Mouse (Mus musculus): ENCODE measurements at regions not wholly inside any gene's neighbourhood (a gene's known extent, or its start where the extent isn't known, plus 50 kb on each side); places are given as distances from the start of the nearest gene placed in this dataset.
A peak's percentile ranks its signal among the peaks of the same experiment; 100 is the strongest.

DNA sequence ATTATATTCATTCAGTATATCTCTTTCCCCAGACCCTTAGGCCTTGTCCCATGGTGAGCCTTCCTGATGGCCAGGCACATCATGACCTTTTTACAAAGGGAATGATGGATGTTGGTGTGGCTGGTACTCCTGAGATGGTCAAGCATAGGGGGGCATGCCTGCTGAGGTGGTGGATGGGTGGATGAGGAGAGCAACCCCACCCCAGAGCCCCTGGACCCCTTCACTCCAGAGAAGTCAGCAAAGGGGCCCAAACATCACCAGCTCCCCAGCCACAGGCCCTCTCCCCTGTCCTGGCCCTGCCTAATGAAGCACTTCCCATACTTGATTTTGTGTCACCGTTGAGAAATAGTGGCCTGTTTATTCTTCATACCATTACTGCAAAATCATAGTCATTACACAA, 193.7 kb downstream of the Xxylt1 start:
- ATAC-seq: no peak
- Histone ChIP-seq H3K27me3 (replicated peaks; ENCODE audit: control insufficient read depth, insufficient read depth, low read length) (no peaks in the 10 kb centered on the region), H3K36me3 (ENCODE audit: control insufficient read depth, insufficient read depth) (no peaks in the 10 kb centered on the region), H3K4me2 (replicated peaks; ENCODE audit: low read depth) (no peak overlapping the region), H3K4me3 (ENCODE audit: low read depth, low read length) (no peak overlapping the region), H3K27ac (ENCODE audit: low read depth, low read length) (no peak overlapping the region), H3K9me3 (ENCODE audit: control insufficient read depth) (no peaks in the 10 kb centered on the region), H3K9ac (ENCODE audit: low read depth, low read length) (no peak overlapping the region), H3K4me1 (replicated peaks; ENCODE audit: control insufficient read depth, insufficient read depth, low read length) (peaks cover 3% of the 10 kb centered on the region)
- 93% methylated on average over 1 of the region's 1 CpGs for WGBS
- TF ChIP-seq CTCF (IDR thresholded peaks at IDR 0.05; ENCODE audit: low read depth): no peak

DNA sequence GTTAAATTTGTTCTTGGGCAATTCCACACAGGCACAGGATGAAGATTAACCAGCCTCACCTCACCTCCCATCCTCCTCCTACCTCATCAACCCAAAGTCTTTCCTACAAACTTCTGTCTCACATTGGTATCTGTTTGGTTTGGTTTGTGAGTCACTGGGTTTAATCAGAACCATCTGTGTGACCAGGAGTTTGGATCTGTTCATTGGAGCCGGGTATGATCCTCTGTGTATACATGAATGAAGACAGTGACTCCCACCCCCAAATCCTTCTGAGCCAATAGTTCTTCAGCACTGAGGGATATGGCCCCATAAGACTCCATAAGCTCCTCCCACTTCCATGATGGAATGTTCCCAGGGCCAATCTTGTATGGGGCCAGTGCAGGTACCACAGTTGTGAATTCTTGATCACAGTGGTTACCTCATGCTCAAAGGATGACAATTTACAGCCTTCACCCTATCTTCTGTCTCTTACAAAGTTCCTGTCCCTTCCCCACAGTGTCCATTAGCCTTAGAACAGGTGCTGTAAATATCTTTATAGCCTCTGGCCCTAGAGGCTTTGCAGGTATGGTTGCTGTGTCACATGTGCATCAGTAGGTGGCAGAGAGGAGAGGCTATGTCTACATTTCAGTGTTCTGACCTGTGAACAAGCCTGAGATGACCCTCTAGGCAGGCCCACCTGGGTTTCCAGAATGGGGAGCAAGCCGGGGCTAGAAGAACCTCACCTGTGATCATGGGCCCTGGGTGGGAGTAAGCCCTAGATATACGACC, 192.5 kb downstream of the Xxylt1 start:
- Histone ChIP-seq H3K4me3 (ENCODE audit: low read depth, low read length) (no peak overlapping the region), H3K9ac (ENCODE audit: low read depth, low read length) (no peak overlapping the region), H3K4me2 (replicated peaks; ENCODE audit: low read depth) (no peak overlapping the region), H3K4me1 (replicated peaks; ENCODE audit: control insufficient read depth, insufficient read depth, low read length) (no peaks in the 10 kb centered on the region), H3K36me3 (ENCODE audit: control insufficient read depth, insufficient read depth) (no peaks in the 10 kb centered on the region), H3K27me3 (replicated peaks; ENCODE audit: control insufficient read depth, insufficient read depth, low read length) (no peaks in the 10 kb centered on the region), H3K9me3 (ENCODE audit: control insufficient read depth) (no peaks in the 10 kb centered on the region), H3K27ac (ENCODE audit: low read depth, low read length) (no peak overlapping the region)
- TF ChIP-seq CTCF (IDR thresholded peaks at IDR 0.05; ENCODE audit: low read depth): peak; percentile 49
- WGBS: 90% methylated on average over 3 of the region's 3 CpGs
- ATAC-seq: 0 out of 2 replicates have a peak, but pooled peaks have one; percentile 25

DNA sequence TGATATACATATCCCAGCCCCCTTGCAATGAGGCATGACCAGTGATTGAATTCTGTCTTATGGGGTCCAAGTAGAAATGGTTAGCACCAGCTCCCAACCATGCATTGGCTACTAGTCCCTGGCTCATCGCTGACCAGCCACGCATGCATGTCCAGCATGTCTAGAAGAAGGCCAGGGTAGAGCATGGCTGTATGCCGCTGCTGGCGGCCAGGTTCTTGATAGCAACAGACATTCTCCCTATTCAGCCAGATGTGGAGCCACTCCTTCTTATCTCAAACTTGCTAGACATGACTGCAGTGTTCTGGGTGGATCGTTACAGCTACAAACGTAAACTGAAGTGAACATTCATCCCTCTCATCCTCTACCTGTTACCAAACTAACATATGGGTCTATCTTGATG, 188.6 kb downstream of the Xxylt1 start:
- no peaks in the 10 kb centered on the region for H3K27me3 ChIP-seq (replicated peaks; ENCODE audit: control insufficient read depth, insufficient read depth, low read length)
- H3K36me3 ChIP-seq (ENCODE audit: control insufficient read depth, insufficient read depth): no peaks in the 10 kb centered on the region
- H3K27ac ChIP-seq (ENCODE audit: low read depth, low read length): no peak overlapping the region
- H3K4me2 ChIP-seq (replicated peaks; ENCODE audit: low read depth): no peak overlapping the region
- ATAC-seq: no peak
- no peak overlapping the region for H3K9ac ChIP-seq (ENCODE audit: low read depth, low read length)
- no peak for TF ChIP-seq CTCF (IDR thresholded peaks at IDR 0.05; ENCODE audit: low read depth)
- no peak overlapping the region for H3K4me3 ChIP-seq (ENCODE audit: low read depth, low read length)
- H3K4me1 ChIP-seq (replicated peaks; ENCODE audit: control insufficient read depth, insufficient read depth, low read length): no peaks in the 10 kb centered on the region
- no peaks in the 10 kb centered on the region for H3K9me3 ChIP-seq (ENCODE audit: control insufficient read depth)
- 94% methylated on average over 6 of the region's 6 CpGs for WGBS

DNA sequence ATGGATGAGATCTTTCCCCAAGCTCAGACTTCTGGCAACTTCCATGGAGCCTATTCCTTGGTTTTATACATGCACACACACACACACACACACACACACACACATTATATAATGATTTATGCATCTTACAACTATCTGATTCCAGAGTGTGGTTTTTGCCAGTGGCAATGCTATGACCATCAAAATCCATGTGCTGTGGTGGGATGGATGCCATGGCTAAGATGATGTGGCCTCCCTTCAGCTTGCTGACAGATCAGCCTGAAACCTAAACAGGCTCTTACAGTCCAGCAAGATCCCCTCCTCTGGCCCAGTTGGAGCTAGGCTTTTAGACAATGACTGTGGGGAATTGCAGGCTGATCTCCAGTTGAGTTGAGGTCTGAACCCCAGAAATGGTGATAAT, 187.1 kb downstream of the Xxylt1 start:
- Histone ChIP-seq H3K4me2 (replicated peaks; ENCODE audit: low read depth) (no peak overlapping the region), H3K9me3 (ENCODE audit: control insufficient read depth) (no peaks in the 10 kb centered on the region), H3K36me3 (ENCODE audit: control insufficient read depth, insufficient read depth) (no peaks in the 10 kb centered on the region), H3K4me1 (replicated peaks; ENCODE audit: control insufficient read depth, insufficient read depth, low read length) (no peaks in the 10 kb centered on the region), H3K27ac (ENCODE audit: low read depth, low read length) (no peak overlapping the region), H3K27me3 (replicated peaks; ENCODE audit: control insufficient read depth, insufficient read depth, low read length) (no peaks in the 10 kb centered on the region), H3K9ac (ENCODE audit: low read depth, low read length) (no peak overlapping the region), H3K4me3 (ENCODE audit: low read depth, low read length) (no peak overlapping the region)
- ATAC-seq: no peak
- no peak for TF ChIP-seq CTCF (IDR thresholded peaks at IDR 0.05; ENCODE audit: low read depth)

DNA sequence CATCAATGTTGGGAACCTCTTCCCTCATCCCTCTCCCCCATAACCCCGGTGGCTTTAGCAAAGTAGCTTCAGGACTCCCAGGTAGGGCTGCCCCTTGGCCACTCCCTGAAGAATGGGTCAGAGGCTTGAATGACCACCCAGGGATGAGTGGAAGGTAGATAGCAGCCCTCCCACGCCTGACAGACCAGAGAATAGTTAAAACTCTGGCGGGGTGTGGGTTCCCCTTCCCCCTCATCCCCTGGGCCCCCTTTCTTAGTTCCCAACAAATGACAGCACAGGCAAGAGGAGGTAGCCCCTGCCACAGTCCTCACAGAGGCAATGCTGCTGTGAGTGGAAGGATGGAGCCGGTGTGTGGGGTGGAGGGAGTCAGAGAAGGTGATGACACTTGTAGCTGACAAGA, 186.2 kb downstream of the Xxylt1 start:
- Histone ChIP-seq H3K27me3 (replicated peaks; ENCODE audit: control insufficient read depth, insufficient read depth, low read length) (no peaks in the 10 kb centered on the region), H3K9ac (ENCODE audit: low read depth, low read length) (no peak overlapping the region), H3K4me2 (replicated peaks; ENCODE audit: low read depth) (no peak overlapping the region), H3K9me3 (ENCODE audit: control insufficient read depth) (no peaks in the 10 kb centered on the region), H3K4me3 (ENCODE audit: low read depth, low read length) (no peak overlapping the region), H3K4me1 (replicated peaks; ENCODE audit: control insufficient read depth, insufficient read depth, low read length) (no peaks in the 10 kb centered on the region), H3K27ac (ENCODE audit: low read depth, low read length) (no peak overlapping the region), H3K36me3 (ENCODE audit: control insufficient read depth, insufficient read depth) (no peaks in the 10 kb centered on the region)
- ATAC-seq: no peak
- WGBS: 83% methylated on average over 4 of the region's 4 CpGs
- TF ChIP-seq CTCF (IDR thresholded peaks at IDR 0.05; ENCODE audit: low read depth): no peak

DNA sequence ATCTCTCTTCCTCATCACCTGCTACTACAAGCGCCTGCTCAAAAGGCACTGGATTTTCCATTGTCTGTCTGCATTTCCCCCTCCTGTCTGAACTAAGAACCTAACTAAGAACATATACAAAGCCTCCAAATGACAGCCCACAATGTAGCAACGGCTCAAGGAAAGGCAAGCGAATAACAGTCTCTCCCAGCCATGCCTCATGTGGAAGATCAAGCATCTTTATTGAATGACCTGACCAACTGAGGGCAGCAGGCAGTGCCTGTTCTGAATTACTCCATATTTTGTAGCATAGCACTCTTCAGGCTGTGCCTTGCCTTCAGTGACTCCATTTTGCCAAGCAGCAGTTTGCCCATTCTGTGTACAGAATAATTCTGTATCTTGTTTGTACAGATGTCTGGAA, 183.9 kb downstream of the Xxylt1 start:
- ATAC-seq: no peak
- H3K27me3 ChIP-seq (replicated peaks; ENCODE audit: control insufficient read depth, insufficient read depth, low read length): no peaks in the 10 kb centered on the region

More for the DNA sequence above, 183.9 kb downstream of the Xxylt1 start:
- TF ChIP-seq CTCF (IDR thresholded peaks at IDR 0.05; ENCODE audit: low read depth): no peak
- Histone ChIP-seq H3K4me3 (ENCODE audit: low read depth, low read length) (no peak overlapping the region), H3K27ac (ENCODE audit: low read depth, low read length) (no peak overlapping the region), H3K9me3 (ENCODE audit: control insufficient read depth) (no peaks in the 10 kb centered on the region), H3K9ac (ENCODE audit: low read depth, low read length) (no peak overlapping the region), H3K4me1 (replicated peaks; ENCODE audit: control insufficient read depth, insufficient read depth, low read length) (no peaks in the 10 kb centered on the region), H3K36me3 (ENCODE audit: control insufficient read depth, insufficient read depth) (no peaks in the 10 kb centered on the region), H3K4me2 (replicated peaks; ENCODE audit: low read depth) (no peak overlapping the region)
- WGBS: 87% methylated on average over 3 of the region's 3 CpGs

Measured in intestine, postnatal 0 days (tissue).